Comparison of ENCODE assay signal across 9 mouse cellular contexts in the genomic region with DNA sequence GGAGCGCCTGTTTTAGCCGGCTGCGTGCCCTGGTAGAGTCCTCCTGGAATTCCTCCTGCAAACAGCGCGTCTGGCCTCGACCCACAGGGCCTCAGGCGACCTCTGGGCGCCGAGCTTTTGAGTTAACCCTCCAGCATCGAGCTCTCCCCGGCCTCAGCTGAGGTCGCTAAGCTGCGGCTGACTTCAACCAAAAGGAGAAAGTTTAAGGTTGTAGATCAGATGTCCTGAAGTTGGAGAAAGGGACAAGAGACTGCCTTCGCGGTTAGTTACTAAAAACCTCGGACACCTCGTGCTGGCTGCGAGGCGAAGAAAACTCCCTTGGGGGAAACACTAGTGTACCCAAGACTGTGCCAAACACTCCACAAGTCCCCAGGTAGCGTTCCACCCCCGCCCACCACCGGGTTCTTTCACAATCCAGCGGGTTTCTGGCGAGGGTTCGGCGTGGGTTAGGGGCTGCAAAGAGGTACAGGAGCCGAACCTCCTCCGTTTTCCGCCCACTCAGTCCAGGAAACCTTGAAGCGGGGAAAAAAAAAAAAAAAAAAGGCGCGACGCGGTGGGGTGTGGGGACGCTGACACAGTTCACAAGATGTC.
A peak's percentile ranks its signal among the peaks of the same experiment; 100 is the strongest.
DNase-seq lines count a peak whose midpoint lies in the region; ATAC-seq and TF ChIP-seq lines count a peak whose summit lies in the region.
"Had no signal": no experiment of that assay in that cellular context is flagged by ENCODE, and none has a peak within 500 bp of the region (broad histone marks: within the 10 kb centered on the region; RNA-seq: fewer than 3 reads in every experiment).

No protein-coding gene starts in this region.

- no peak for TF ChIP-seq CTCF in gastrocnemius, adult 2 months (IDR thresholded peaks at IDR 0.05)
- no peak for TF ChIP-seq CTCF in brain, embryonic 14.5 days (IDR thresholded peaks at IDR 0.05; ENCODE audit: borderline replicate concordance, extremely low read depth, insufficient read depth, insufficient read length)

- peak overlapping the region; percentile 88 for H3K4me2 ChIP-seq in limb, embryonic 15.5 days
- H3K4me2 ChIP-seq in neural tube, embryonic 12.5 days (replicated peaks) = peak overlapping the region; percentile 61

- intact Hi-C loops in gastrocnemius, adult 2 months (cut with DNase I) = loop anchor here (10.0 kb wide), 1 partner anchor 359 kb away; no protein-coding TSS in a partner anchor
- intact Hi-C loops in heart, postnatal 10 days (cut with DNase I) = no loop called here

- DNase-seq in gastrocnemius, adult 2 months = peak; percentile 63
- no peak for DNase-seq in gastrocnemius, adult 18-20 months (ENCODE audit: low spot score)
- DNase-seq in brain, embryonic 14.5 days (ENCODE audit: low read depth) = peak; percentile 49
- DNase-seq in heart, postnatal 10 days = peak; percentile 43 to 55
- no peak for DNase-seq in urinary bladder, adult 18-20 months (ENCODE audit: low spot score in 2 of 2)

- no peak for TF ChIP-seq POLR2A in brain, embryonic 14.5 days (IDR thresholded peaks at IDR 0.05; ENCODE audit: borderline replicate concordance, extremely low read depth, insufficient read depth, insufficient read length, poor library complexity, severe bottlenecking)

- H3K36me3 ChIP-seq in limb, embryonic 15.5 days = no peaks in the 10 kb centered on the region
- H3K36me3 ChIP-seq in neural tube, embryonic 12.5 days = no peaks in the 10 kb centered on the region

- peak overlapping the region; percentile 100 for H3K27ac ChIP-seq in gastrocnemius, adult 2 months
- H3K27ac ChIP-seq in limb, embryonic 15.5 days = peak overlapping the region; percentile 51
- H3K27ac ChIP-seq in neural tube, embryonic 12.5 days = no peak overlapping the region

- peaks cover 64% of the 10 kb centered on the region for H3K4me1 ChIP-seq in limb, embryonic 15.5 days
- H3K4me1 ChIP-seq in neural tube, embryonic 12.5 days = peaks cover 44% of the 10 kb centered on the region

- ATAC-seq in limb, embryonic 15.5 days (ENCODE audit: insufficient number of reproducible peaks, low FRiP score, low TSS enrichment, low read depth) = no peak
- ATAC-seq in neural tube, embryonic 12.5 days (ENCODE audit: low FRiP score, low read depth) = no peak
- ATAC-seq in megakaryocyte-erythroid progenitor cell, adult 5-6 weeks (replicated peaks; ENCODE audit: low FRiP score, low TSS enrichment, poor library complexity, severe bottlenecking) = no peak
- ATAC-seq: Patski had no signal

- H3K9ac ChIP-seq in limb, embryonic 15.5 days = no peak overlapping the region
- no peak overlapping the region for H3K9ac ChIP-seq in neural tube, embryonic 12.5 days

- H3K27me3 ChIP-seq in limb, embryonic 15.5 days = peaks cover 45% of the 10 kb centered on the region
- peaks cover 75% of the 10 kb centered on the region for H3K27me3 ChIP-seq in neural tube, embryonic 12.5 days (replicated peaks)
- H3K27me3 ChIP-seq: Patski had no signal

- H3K9me3 ChIP-seq in limb, embryonic 15.5 days = no peaks in the 10 kb centered on the region
- no peaks in the 10 kb centered on the region for H3K9me3 ChIP-seq in neural tube, embryonic 12.5 days

- H3K4me3 ChIP-seq in gastrocnemius, adult 2 months = peak overlapping the region; percentile 81
- peak overlapping the region; percentile 44 for H3K4me3 ChIP-seq in limb, embryonic 15.5 days
- H3K4me3 ChIP-seq in neural tube, embryonic 12.5 days = peak overlapping the region; percentile 27

- WGBS in limb, embryonic 15.5 days = 5% methylated on average over 35 of the region's 35 CpGs
- 2% methylated on average over 32 of the region's 35 CpGs for WGBS in neural tube, embryonic 12.5 days

Comparison
In these comparisons a context has a peak if more than half of its experiments do, and no peak if none do; other contexts are left out.
1. DNase-seq: peak in gastrocnemius, adult 2 months (single experiment), brain, embryonic 14.5 days (single experiment) and heart, postnatal 10 days (2 of 2); none in gastrocnemius, adult 18-20 months (single experiment) and urinary bladder, adult 18-20 months (0 of 2).
2. H3K4me3 ChIP-seq: peak in every context shown above with its lines; median percentile 81 in gastrocnemius, adult 2 months; 44 in limb, embryonic 15.5 days; 27 in neural tube, embryonic 12.5 days.